Mouse (Mus musculus) ES-E14 (cell line): Measurements from ENCODE around the gene Stra6l. TPM values are rescaled to one million over a fixed set of nuclear protein-coding genes. Genes with fewer than 3 reads are reported as not detected.

Experiments
- DNase-seq: peaks from one replicate; pipeline ENCODE4 v3.0.0-alpha.2; 2013; ENCODE audit warnings: low read depth, low spot score
- H3K27ac ChIP-seq: 2 replicates; pipeline ENCODE4 v1.5.1; 2012; ENCODE audit warnings: low read depth, mild to moderate bottlenecking, low read length, moderate library complexity, mixed read lengths; ENCODE audit not compliant: poor library complexity, insufficient read depth, severe bottlenecking
- H3K36me3 ChIP-seq: 2 replicates; pipeline ENCODE4 v1.6.1; 2012; ENCODE audit warnings: mild to moderate bottlenecking, low read length, moderate library complexity, mixed read lengths; ENCODE audit not compliant: control insufficient read depth, poor library complexity, insufficient read depth, severe bottlenecking
- H3K4me1 ChIP-seq, 2 experiments: fragments of 150-350 bp in 1 of 2; sonication (generic) in 1 of 2; 2 replicates each; pipeline ENCODE4 v1.6.1; 2012; ENCODE audit warnings: low read length in 2 of 2, mild to moderate bottlenecking in 1 of 2, mixed read lengths in 1 of 2; ENCODE audit not compliant: control insufficient read depth in 2 of 2, insufficient read depth in 2 of 2, poor library complexity in 1 of 2
- H3K4me3 ChIP-seq, 2 experiments: fragments of 150-350 bp in 1 of 2; sonication (generic) in 1 of 2; 2 replicates each; pipeline ENCODE4 v1.5.1; 2012; ENCODE audit warnings: low read length in 2 of 2, low read depth in 1 of 2, mild to moderate bottlenecking in 1 of 2, mixed read lengths in 1 of 2; ENCODE audit not compliant: insufficient read depth in 1 of 2, poor library complexity in 1 of 2, severe bottlenecking in 1 of 2
- H3K9ac ChIP-seq: 2 replicates; pipeline ENCODE4 v1.6.1; 2012; ENCODE audit warnings: low read depth, mild to moderate bottlenecking, low read length, mixed read lengths; ENCODE audit not compliant: poor library complexity, insufficient read depth, severe bottlenecking
- H3K9me3 ChIP-seq: fragments of 150-350 bp; sonication (generic); 2 replicates; pipeline ENCODE4 v1.6.1; 2012; ENCODE audit warnings: low read depth, mild to moderate bottlenecking, low read length; ENCODE audit not compliant: control insufficient read depth, insufficient read depth
- CHD2 ChIP-seq: IDR thresholded peaks from 2 replicates; pipeline ENCODE4 v1.6.1; 2014; ENCODE audit warnings: mild to moderate bottlenecking, low read depth, low read length, inconsistent platforms
- HCFC1 ChIP-seq: IDR thresholded peaks from 2 replicates; pipeline ENCODE4 v1.6.1; 2012; ENCODE audit warnings: low read length, inconsistent platforms, borderline replicate concordance; ENCODE audit not compliant: insufficient read depth
- MAFK ChIP-seq: IDR thresholded peaks from 2 replicates; pipeline ENCODE4 v1.6.1; 2014; ENCODE audit warnings: mild to moderate bottlenecking, low read depth, low read length, inconsistent platforms; ENCODE audit not compliant: insufficient read depth
- ZC3H11A ChIP-seq: IDR thresholded peaks from 2 replicates; pipeline ENCODE4 v1.6.1; 2012; ENCODE audit warnings: low read depth, mild to moderate bottlenecking, inconsistent platforms, low read length, borderline replicate concordance
- ZNF384 ChIP-seq: IDR thresholded peaks from 2 replicates; pipeline ENCODE4 v1.6.1; 2012; ENCODE audit warnings: low read depth, low read length, inconsistent platforms
- in situ Hi-C, 2 experiments: fragments of 600-800 bp; cut with MboI; formaldehyde crosslinking; loops; one replicate each; pipeline ENCODE4 v1.15.1; 2025; ENCODE audit warnings: low sequenced_read_pairs in 2 of 2, inconsistent platforms in 1 of 2; ENCODE audit not compliant: unreplicated experiment in 2 of 2
- total RNA-seq: library from RNA; depleted of rRNA; stranded (reverse); fragments of 300-350 nt; gene quantifications from 2 replicates; pipeline ENCODE4 v1.2.3, GENCODE M21; 2012

Gene Stra6l
- total RNA-seq, 1 experiment = 0.40 TPM

GRCm38 (mm10) chr4:45851640-45852051, 3.2 kb downstream of the Stra6l start:
- TF ChIP-seq CHD2 = no peak
- no peak for TF ChIP-seq ZC3H11A
- no peak for TF ChIP-seq ZNF384
- no peak for TF ChIP-seq HCFC1
- TF ChIP-seq MAFK = no peak
- no peak overlapping the region for H3K27ac ChIP-seq
- H3K4me3 ChIP-seq = no peak overlapping the region
- no peaks in the 10 kb centered on the region for H3K9me3 ChIP-seq
- H3K4me1 ChIP-seq = peaks cover 4 to 18% of the 10 kb centered on the region in 2 experiments; a peak in 3 of 4 replicates
- H3K36me3 ChIP-seq = no peaks in the 10 kb centered on the region
- in situ Hi-C loops = no loop called here
- no peak overlapping the region for H3K9ac ChIP-seq
- DNase-seq = no peak

DNA sequence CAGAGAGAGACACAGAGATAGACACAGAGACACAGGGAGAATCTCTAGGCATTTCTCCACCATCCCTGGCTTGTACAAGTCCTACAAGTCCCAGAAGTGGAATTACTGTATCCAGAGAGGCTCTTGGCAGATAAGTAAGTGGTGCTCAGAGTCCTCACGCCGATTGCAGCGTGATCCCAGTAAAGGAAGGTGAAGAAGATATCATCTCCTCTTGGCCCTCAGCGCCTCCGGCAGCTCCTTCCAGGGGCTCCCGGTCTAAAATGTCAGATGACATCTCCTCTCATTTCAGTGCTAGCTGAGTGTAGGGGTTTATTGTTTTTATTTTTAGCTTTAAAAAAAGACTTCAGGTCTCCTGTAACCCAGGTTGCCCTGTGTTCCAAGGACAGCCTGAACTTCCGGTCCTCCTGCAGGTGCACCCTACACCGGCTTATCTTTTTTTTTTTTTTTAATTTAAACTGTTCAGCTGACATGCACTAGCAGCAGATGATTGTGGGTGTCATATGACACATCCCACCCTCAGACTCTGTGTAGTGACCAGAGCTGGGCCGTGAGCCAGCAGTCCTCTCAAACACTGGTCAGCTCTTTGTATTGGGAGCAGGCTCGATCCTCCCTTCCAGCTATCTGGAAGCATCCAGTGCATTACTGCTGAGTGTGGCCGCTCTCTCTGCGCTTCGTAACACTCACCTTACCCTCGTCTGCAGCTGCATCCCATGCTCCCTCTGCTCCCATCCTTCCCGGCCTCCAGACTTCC, 5.2 kb downstream of the Stra6l start:
- in situ Hi-C loops = no loop called here
- TF ChIP-seq HCFC1 (no peak), ZC3H11A (no peak), CHD2 (no peak), ZNF384 (no peak), MAFK (no peak)
- H3K4me3 ChIP-seq = no peak overlapping the region
- no peak overlapping the region for H3K27ac ChIP-seq
- peaks cover 4 to 14% of the 10 kb centered on the region in 2 experiments; a peak in 3 of 4 replicates for H3K4me1 ChIP-seq
- no peaks in the 10 kb centered on the region for H3K9me3 ChIP-seq
- no peak overlapping the region for H3K9ac ChIP-seq
- DNase-seq = no peak
- no peaks in the 10 kb centered on the region for H3K36me3 ChIP-seq

GRCm38 (mm10) chr4:45855803-45856424, 7.5 kb downstream of the Stra6l start:
- H3K4me1 ChIP-seq = peaks cover 4% of the 10 kb centered on the region in 2 experiments; a peak in 3 of 4 replicates
- peak; percentile 60; the same call in 1 of the 2 replicates for TF ChIP-seq ZNF384
- no peak for TF ChIP-seq HCFC1
- no peak overlapping the region for H3K4me3 ChIP-seq
- in situ Hi-C loops = no loop called here
- H3K9ac ChIP-seq = no peak overlapping the region
- no peaks in the 10 kb centered on the region for H3K9me3 ChIP-seq
- no peaks in the 10 kb centered on the region for H3K36me3 ChIP-seq
- DNase-seq = peak; percentile 65
- H3K27ac ChIP-seq = no peak overlapping the region

DNA sequence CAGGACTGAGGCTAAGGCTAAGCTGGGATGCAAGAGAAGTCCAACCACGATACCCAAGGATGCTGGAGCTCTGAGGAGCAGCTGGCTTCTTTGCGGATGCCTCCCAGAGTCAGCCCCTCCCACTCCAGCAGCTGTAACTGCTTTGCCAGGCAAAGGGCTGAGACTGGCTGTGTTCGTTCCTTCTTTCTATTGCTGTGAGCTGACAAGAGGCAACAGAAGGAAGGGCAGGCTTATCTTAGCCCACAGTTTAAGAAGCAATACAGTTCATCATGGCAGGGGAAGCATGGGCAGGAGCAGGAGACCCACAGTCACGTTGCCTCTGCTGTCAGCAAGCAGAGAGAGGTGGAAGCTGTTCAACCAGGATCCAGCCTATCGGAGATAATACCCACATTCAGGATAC, 12.7 kb downstream of the Stra6l start:
- Histone ChIP-seq H3K9ac (no peak overlapping the region), H3K4me3 (no peak overlapping the region), H3K4me1 (no peaks in the 10 kb centered on the region), H3K9me3 (no peaks in the 10 kb centered on the region), H3K36me3 (no peaks in the 10 kb centered on the region), H3K27ac (no peak overlapping the region)
- in situ Hi-C loops = no loop called here
- DNase-seq = no peak
- no peak for TF ChIP-seq ZNF384
- TF ChIP-seq MAFK = no peak
- no peak for TF ChIP-seq ZC3H11A
- TF ChIP-seq HCFC1 = no peak
- no peak for TF ChIP-seq CHD2
